16 mouse cellular contexts compared by ENCODE assay signal in the genomic region with DNA sequence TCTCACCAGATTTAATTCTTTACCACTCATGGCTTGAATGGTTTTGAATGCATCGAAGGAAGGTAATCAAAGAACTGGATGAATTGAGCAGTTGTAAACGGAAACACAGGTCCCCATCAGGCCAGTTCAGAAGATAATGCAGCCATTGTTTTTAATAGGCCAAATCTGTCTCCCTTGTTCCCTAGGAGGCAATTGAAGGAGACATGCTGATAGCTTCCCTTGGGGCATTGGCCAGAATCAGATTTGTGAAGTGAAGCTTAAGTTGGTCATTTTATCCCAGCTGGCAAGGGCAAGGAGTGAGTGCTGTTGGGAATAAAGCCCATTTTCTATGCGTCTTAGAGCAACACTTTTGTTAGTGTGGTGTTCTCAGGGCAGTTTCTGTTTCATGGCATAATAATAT.
"Had no signal": no experiment of that assay in that cellular context is flagged by ENCODE, and none has a peak within 500 bp of the region (broad histone marks: within the 10 kb centered on the region; RNA-seq: fewer than 3 reads in every experiment).

No protein-coding gene starts in this region.

- H3K4me3 ChIP-seq: liver, embryonic 13.5 days; midbrain, embryonic 12.5 days; midbrain, embryonic 15.5 days; myocyte; neural tube, embryonic 13.5 days had no signal

- DNase-seq: kidney, adult 9 months; kidney, postnatal 14 days; kidney, postnatal 4 days; liver, embryonic 13.5 days; lung, adult 2 months; lung, postnatal 14 days; lung, postnatal 4 days; right cerebral cortex, adult 18-20 months; right cerebral cortex, postnatal 25 days; spleen, adult 18-20 months; thymus, adult 18-20 months; thymus, postnatal 36 days had no signal

- H3K4me1 ChIP-seq: liver, embryonic 13.5 days; midbrain, embryonic 15.5 days had no signal

- H3K9me3 ChIP-seq: liver, embryonic 13.5 days; midbrain, embryonic 12.5 days; midbrain, embryonic 15.5 days; neural tube, embryonic 13.5 days had no signal

- H3K27ac ChIP-seq: liver, embryonic 13.5 days; midbrain, embryonic 12.5 days; midbrain, embryonic 15.5 days; neural tube, embryonic 13.5 days had no signal

- H3K9ac ChIP-seq: liver, embryonic 13.5 days; midbrain, embryonic 12.5 days; midbrain, embryonic 15.5 days; neural tube, embryonic 13.5 days had no signal

- H3K36me3 ChIP-seq: liver, embryonic 13.5 days; midbrain, embryonic 12.5 days; midbrain, embryonic 15.5 days; neural tube, embryonic 13.5 days had no signal

- H3K4me2 ChIP-seq: liver, embryonic 13.5 days; midbrain, embryonic 12.5 days; midbrain, embryonic 15.5 days; neural tube, embryonic 13.5 days had no signal

- ATAC-seq: midbrain, embryonic 15.5 days had no signal

- H3K27me3 ChIP-seq: liver, embryonic 13.5 days; midbrain, embryonic 12.5 days; midbrain, embryonic 15.5 days; neural tube, embryonic 13.5 days had no signal
